Mouse (Mus musculus): ENCODE results near the gene Arid5a. TPM values are rescaled to one million over a fixed set of nuclear protein-coding genes. Genes with fewer than 3 reads are reported as not detected.
A peak's percentile ranks its signal among the peaks of the same experiment; 100 is the strongest.

Gene Arid5a
- polyA plus RNA-seq (2014; fragmentation: Nextera tagmentation; extraction: Ambion mirVana) = 2.7 and 2.9 TPM in 2 replicates

DNA sequence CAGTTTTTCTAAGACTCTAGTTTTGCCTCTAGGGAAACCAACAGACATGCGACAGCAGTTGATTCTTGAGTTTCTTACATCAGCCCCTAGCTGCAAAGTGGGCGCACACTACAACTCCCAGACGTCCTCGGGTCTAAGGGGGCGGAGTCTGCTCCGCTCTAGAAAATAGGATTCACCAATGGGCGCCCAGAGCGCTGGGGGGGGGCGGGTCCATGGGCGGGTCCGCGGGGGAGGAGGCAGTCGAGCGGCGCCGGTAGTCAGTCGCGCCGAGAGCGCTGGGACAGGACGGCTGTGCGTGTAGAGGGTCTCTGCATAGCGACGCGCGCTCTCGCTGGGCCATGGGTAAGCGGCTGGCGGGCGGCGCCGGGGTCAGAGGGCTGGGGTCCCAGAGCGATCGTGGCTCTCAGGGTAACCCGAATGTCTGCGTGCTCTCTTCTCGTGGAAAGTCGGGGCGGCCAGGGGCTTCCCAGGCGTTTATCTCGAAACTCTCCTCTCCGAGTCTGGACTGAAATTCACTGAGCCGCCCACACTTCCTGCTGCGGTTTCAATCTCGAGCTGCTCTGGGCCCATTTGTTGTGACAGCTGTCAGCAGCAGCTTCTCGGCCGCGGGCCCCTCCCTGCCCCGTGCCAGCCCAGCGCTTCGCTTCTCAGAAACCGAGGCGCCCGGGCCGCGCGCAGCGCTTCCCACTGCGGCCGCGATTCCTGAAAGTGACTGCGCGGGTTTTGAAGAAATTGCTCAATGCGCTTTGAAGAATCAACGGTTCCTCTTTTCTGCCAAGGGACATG is at the start of gene Arid5a:
Gene Arid5a, plus strand, starts transcription at position 239 of the 786 bp plus-strand sequence.
- H3K4me3 ChIP-seq (ENCODE audit: low read depth, low read length) = peak within 1 kb of the TSS; percentile 58
- H3K9me3 ChIP-seq (ENCODE audit: control insufficient read depth, low read depth, low read length) = no peaks in the 10 kb centered on the region
- WGBS = under 1% methylated on average over 63 of the region's 65 CpGs
- ATAC-seq (ENCODE audit: insufficient number of reproducible peaks, insufficient read depth, low FRiP score, low read depth) = peak; percentile 89
- H3K4me1 ChIP-seq (ENCODE audit: control insufficient read depth, insufficient read depth, low read length) = peaks cover 9% of the 10 kb centered on the region
- H3K27me3 ChIP-seq (ENCODE audit: control insufficient read depth, insufficient read depth, low read length) = 0 out of 2 replicates have a peak, but pooled peaks cover 3% of the 10 kb centered on the region
- H3K36me3 ChIP-seq (ENCODE audit: control insufficient read depth, insufficient read depth, low read length) = no peaks in the 10 kb centered on the region
- peak within 1 kb of the TSS; percentile 52 for H3K9ac ChIP-seq (replicated peaks; ENCODE audit: low read depth, low read length)
- H3K4me2 ChIP-seq (replicated peaks; ENCODE audit: low read depth, low read length) = peak within 1 kb of the TSS; percentile 95
- 0 out of 2 replicates have a peak within 1 kb of the TSS, but pooled peaks have one; percentile 6 for H3K27ac ChIP-seq (ENCODE audit: low read length)

DNA sequence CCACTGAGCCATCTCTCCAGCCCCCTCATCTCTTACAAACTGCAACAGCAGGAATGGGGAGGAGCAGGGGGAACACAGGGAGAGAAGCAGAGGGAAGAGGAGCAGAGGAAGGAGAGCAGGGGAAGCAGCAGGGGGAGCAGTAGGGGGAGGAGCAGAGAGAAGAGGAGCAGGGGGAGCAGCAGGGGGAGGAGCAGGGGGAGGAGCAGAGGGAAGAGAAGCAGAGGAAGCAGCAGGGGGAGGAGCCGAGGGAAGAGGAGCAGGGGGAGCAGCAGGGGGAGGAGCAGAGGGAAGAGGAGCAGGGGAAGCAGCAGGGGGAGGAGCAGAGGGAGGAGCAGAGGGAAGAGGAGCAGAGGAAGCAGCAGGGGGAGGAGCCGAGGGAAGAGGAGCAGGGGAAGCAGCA is 48.9 kb upstream of the Arid5a start:
- H3K4me2 ChIP-seq (replicated peaks; ENCODE audit: low read depth, low read length) = no peak overlapping the region
- H3K4me3 ChIP-seq (ENCODE audit: low read depth, low read length) = no peak overlapping the region
- H3K27me3 ChIP-seq (ENCODE audit: control insufficient read depth, insufficient read depth, low read length) = no peaks in the 10 kb centered on the region; the same call in 1 of the 2 replicates
- WGBS = 63% methylated on average over 2 of the region's 2 CpGs
- H3K9me3 ChIP-seq (ENCODE audit: control insufficient read depth, low read depth, low read length) = peaks cover 7% of the 10 kb centered on the region; the same call in 1 of the 2 replicates
- H3K4me1 ChIP-seq (ENCODE audit: control insufficient read depth, insufficient read depth, low read length) = no peaks in the 10 kb centered on the region
- ATAC-seq (ENCODE audit: insufficient number of reproducible peaks, insufficient read depth, low FRiP score, low read depth) = no peak
- no peaks in the 10 kb centered on the region for H3K36me3 ChIP-seq (ENCODE audit: control insufficient read depth, insufficient read depth, low read length)
- H3K27ac ChIP-seq (ENCODE audit: low read length) = no peak overlapping the region
- H3K9ac ChIP-seq (replicated peaks; ENCODE audit: low read depth, low read length) = no peak overlapping the region

DNA sequence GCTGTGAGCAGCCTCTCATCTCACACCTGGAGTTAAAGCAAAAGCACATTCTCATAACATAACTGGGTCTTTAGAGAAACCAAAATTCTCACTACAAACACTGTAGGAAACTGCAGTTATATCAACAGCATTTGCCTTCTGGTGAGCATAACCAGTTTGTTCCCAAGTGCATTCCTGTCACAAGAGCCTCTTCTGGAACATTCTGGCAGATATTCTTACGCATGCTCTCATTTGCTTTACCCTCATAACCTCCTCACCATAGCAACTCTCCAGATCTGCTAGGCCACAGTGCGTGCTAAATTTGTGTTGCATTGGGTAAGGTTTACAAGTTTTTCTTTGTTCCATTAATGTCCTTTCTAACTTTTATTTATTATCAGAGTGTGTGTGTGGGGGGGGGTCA is 48.3 kb upstream of the Arid5a start:
- H3K4me2 ChIP-seq (replicated peaks; ENCODE audit: low read depth, low read length) = no peak overlapping the region
- no peaks in the 10 kb centered on the region; the same call in 1 of the 2 replicates for H3K27me3 ChIP-seq (ENCODE audit: control insufficient read depth, insufficient read depth, low read length)
- no peak overlapping the region for H3K9ac ChIP-seq (replicated peaks; ENCODE audit: low read depth, low read length)
- no peak overlapping the region for H3K4me3 ChIP-seq (ENCODE audit: low read depth, low read length)
- H3K4me1 ChIP-seq (ENCODE audit: control insufficient read depth, insufficient read depth, low read length) = no peaks in the 10 kb centered on the region
- WGBS = 89% methylated on average over 2 of the region's 2 CpGs
- no peak overlapping the region for H3K27ac ChIP-seq (ENCODE audit: low read length)
- no peak for ATAC-seq (ENCODE audit: insufficient number of reproducible peaks, insufficient read depth, low FRiP score, low read depth)
- peaks cover 7% of the 10 kb centered on the region; the same call in 1 of the 2 replicates for H3K9me3 ChIP-seq (ENCODE audit: control insufficient read depth, low read depth, low read length)
- no peaks in the 10 kb centered on the region for H3K36me3 ChIP-seq (ENCODE audit: control insufficient read depth, insufficient read depth, low read length)

DNA sequence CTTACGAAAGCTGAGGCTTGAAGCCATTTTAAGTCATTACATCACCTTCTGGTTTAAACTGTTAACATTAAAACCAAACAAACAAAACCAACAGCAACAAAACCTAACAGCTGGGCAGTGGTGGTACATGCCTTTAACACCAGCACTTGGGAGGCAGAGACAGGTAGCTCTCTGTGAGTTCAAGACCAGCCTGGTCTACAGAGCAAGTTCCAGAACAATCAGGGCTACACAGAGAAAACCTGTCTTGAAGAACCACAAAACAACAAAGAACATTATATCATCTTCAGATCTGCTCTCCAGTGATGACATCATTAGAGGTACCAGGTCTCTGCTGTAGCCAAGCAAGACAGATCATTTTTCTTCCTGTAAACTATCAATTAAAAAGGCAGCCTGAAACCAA is 47.1 kb upstream of the Arid5a start:
- Histone ChIP-seq H3K36me3 (ENCODE audit: control insufficient read depth, insufficient read depth, low read length) (no peaks in the 10 kb centered on the region), H3K27ac (ENCODE audit: low read length) (no peak overlapping the region), H3K4me2 (replicated peaks; ENCODE audit: low read depth, low read length) (no peak overlapping the region), H3K27me3 (ENCODE audit: control insufficient read depth, insufficient read depth, low read length) (no peaks in the 10 kb centered on the region; the same call in 1 of the 2 replicates), H3K4me1 (ENCODE audit: control insufficient read depth, insufficient read depth, low read length) (no peaks in the 10 kb centered on the region), H3K4me3 (ENCODE audit: low read depth, low read length) (no peak overlapping the region), H3K9ac (replicated peaks; ENCODE audit: low read depth, low read length) (no peak overlapping the region), H3K9me3 (ENCODE audit: control insufficient read depth, low read depth, low read length) (peaks cover 7% of the 10 kb centered on the region; the same call in 1 of the 2 replicates)
- WGBS = 84% methylated on average over 1 of the region's 1 CpGs
- no peak for ATAC-seq (ENCODE audit: insufficient number of reproducible peaks, insufficient read depth, low FRiP score, low read depth)

DNA sequence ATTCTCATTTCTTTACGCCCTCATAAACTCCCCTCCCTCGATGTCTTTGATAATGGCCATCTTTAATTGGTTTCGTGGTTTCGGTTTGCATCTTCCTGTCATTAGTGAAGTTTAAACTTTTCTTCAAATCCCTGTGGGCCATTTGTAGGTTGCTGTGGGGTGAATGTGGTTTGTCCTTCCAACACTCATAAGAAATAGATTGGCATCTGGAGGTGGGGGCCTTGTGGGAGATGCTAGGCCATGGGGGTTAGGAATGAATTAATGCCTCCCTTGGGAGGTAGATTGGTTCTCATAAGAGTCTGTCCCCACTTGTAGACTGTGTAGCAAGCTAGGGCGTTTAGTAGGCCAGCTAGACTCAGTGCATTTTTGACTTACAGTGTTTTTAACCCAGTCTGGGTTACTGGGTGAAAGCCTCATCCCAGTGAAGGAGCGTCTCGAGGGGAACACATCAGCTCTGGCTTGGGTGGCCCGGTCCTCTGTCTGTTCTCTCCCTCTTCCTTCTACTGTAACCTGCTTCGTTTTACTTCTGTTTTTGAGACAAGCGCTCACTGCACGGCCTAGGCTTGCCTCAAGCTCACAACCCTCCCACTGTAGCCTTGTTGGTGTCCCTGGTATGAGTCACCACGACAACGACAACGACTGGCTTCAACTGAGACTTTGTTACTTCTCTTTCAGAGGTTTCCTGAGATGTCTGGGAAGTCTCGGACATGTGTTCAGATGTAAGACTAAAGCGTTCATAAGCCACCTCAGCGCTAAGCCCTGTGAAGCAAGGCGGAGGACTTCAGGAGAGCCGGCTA is 45.6 kb upstream of the Arid5a start:
- Histone ChIP-seq H3K9ac (replicated peaks; ENCODE audit: low read depth, low read length) (no peak overlapping the region), H3K4me1 (ENCODE audit: control insufficient read depth, insufficient read depth, low read length) (no peaks in the 10 kb centered on the region), H3K9me3 (ENCODE audit: control insufficient read depth, low read depth, low read length) (peaks cover 3% of the 10 kb centered on the region; the same call in 1 of the 2 replicates), H3K27me3 (ENCODE audit: control insufficient read depth, insufficient read depth, low read length) (no peaks in the 10 kb centered on the region), H3K36me3 (ENCODE audit: control insufficient read depth, insufficient read depth, low read length) (no peaks in the 10 kb centered on the region), H3K27ac (ENCODE audit: low read length) (no peak overlapping the region), H3K4me3 (ENCODE audit: low read depth, low read length) (no peak overlapping the region), H3K4me2 (replicated peaks; ENCODE audit: low read depth, low read length) (no peak overlapping the region)
- 80% methylated on average over 19 of the region's 19 CpGs for WGBS
- ATAC-seq (ENCODE audit: insufficient number of reproducible peaks, insufficient read depth, low FRiP score, low read depth) = no peak

DNA sequence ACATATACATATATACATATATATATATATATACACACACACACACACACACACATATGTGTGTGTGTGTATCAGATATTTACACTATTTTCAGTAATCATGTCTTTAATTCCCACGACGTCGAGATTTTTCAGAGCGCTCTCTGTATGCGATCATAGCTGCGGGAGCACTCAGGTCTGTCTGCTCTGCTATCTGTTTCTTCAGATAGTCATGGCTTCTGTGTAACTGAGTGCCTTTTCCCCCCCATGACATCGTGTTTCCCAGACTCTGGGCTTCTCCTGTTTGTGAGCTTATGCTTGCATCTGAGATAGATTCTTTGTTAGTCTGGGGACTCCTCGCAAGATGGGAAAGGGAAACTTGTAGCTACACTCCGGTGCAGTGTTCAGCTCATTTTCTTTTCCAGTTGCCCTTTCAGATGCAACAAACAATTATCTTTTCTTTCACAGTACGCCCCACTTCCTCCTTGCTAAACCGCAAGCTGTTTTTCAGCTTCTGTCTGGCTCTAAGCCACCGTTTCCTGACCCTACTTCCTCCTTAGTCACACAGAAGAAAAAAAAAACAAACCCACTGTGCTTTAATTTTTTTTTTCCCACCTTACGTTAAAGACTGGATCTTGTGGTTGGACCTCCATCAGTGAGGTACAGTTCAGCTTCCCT is 43.6 kb upstream of the Arid5a start:
- no peak overlapping the region for H3K4me2 ChIP-seq (replicated peaks; ENCODE audit: low read depth, low read length)
- no peak overlapping the region for H3K9ac ChIP-seq (replicated peaks; ENCODE audit: low read depth, low read length)
- no peaks in the 10 kb centered on the region for H3K36me3 ChIP-seq (ENCODE audit: control insufficient read depth, insufficient read depth, low read length)
- no peaks in the 10 kb centered on the region for H3K4me1 ChIP-seq (ENCODE audit: control insufficient read depth, insufficient read depth, low read length)
- ATAC-seq (ENCODE audit: insufficient number of reproducible peaks, insufficient read depth, low FRiP score, low read depth) = no peak
- H3K4me3 ChIP-seq (ENCODE audit: low read depth, low read length) = no peak overlapping the region
- H3K27ac ChIP-seq (ENCODE audit: low read length) = peak overlapping the region; percentile 59; the same call in 1 of the 2 replicates
- 59% methylated on average over 13 of the region's 13 CpGs for WGBS
- H3K27me3 ChIP-seq (ENCODE audit: control insufficient read depth, insufficient read depth, low read length) = no peaks in the 10 kb centered on the region
- H3K9me3 ChIP-seq (ENCODE audit: control insufficient read depth, low read depth, low read length) = peaks cover 3% of the 10 kb centered on the region; the same call in 1 of the 2 replicates

DNA sequence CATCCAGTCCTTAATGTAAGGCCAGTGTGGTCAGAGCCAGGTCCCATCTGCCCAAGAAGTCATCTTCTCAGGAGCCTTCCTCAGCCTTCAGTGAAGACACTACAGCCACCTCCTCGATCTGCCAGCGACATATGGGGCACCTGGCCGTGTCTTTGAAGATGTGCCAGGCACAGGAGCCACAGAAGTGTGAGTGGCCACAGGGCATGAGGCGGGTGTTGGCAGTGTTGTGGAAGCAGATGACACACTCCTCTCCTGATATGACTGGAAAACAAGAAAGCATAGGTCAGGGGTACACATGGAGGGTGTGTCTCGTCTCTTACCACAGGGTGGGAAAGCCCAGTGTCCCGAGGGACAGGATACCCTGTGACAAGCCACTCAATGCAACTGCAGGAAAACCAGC is 41.2 kb upstream of the Arid5a start:
- no peak overlapping the region for H3K9ac ChIP-seq (replicated peaks; ENCODE audit: low read depth, low read length)
- no peaks in the 10 kb centered on the region for H3K36me3 ChIP-seq (ENCODE audit: control insufficient read depth, insufficient read depth, low read length)
- WGBS = 78% methylated on average over 6 of the region's 6 CpGs
- H3K4me3 ChIP-seq (ENCODE audit: low read depth, low read length) = no peak overlapping the region
- H3K27ac ChIP-seq (ENCODE audit: low read length) = no peak overlapping the region
- H3K27me3 ChIP-seq (ENCODE audit: control insufficient read depth, insufficient read depth, low read length) = no peaks in the 10 kb centered on the region
- H3K9me3 ChIP-seq (ENCODE audit: control insufficient read depth, low read depth, low read length) = no peaks in the 10 kb centered on the region
- H3K4me2 ChIP-seq (replicated peaks; ENCODE audit: low read depth, low read length) = no peak overlapping the region
- ATAC-seq (ENCODE audit: insufficient number of reproducible peaks, insufficient read depth, low FRiP score, low read depth) = no peak
- peaks cover 16% of the 10 kb centered on the region for H3K4me1 ChIP-seq (ENCODE audit: control insufficient read depth, insufficient read depth, low read length)

DNA sequence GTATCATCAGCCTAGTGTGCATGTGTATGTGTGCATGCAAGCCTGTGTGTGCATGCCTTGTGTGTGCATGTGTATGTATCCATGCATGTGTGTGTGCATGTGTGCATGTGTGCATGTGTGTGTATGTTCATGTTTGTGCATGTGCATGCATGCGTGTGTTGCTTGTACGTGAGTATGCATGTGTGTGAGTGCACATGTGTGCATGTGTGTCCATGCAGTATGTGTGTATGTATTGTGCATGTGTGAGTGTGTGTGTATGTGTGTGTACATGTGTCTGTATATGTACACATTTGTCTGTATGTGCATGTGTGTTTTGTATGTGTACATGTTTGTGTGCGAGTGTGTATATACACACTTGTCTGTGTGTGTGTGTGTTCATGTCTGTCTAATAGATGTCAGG is 39.9 kb upstream of the Arid5a start:
- WGBS = 96% methylated on average over 3 of the region's 3 CpGs

More for the DNA sequence above, 39.9 kb upstream of the Arid5a start:
- H3K4me3 ChIP-seq (ENCODE audit: low read depth, low read length) = no peak overlapping the region
- H3K4me1 ChIP-seq (ENCODE audit: control insufficient read depth, insufficient read depth, low read length) = peaks cover 22% of the 10 kb centered on the region
- no peaks in the 10 kb centered on the region for H3K9me3 ChIP-seq (ENCODE audit: control insufficient read depth, low read depth, low read length)
- H3K27ac ChIP-seq (ENCODE audit: low read length) = no peak overlapping the region
- ATAC-seq (ENCODE audit: insufficient number of reproducible peaks, insufficient read depth, low FRiP score, low read depth) = no peak
- H3K36me3 ChIP-seq (ENCODE audit: control insufficient read depth, insufficient read depth, low read length) = no peaks in the 10 kb centered on the region
- no peak overlapping the region for H3K9ac ChIP-seq (replicated peaks; ENCODE audit: low read depth, low read length)
- no peaks in the 10 kb centered on the region for H3K27me3 ChIP-seq (ENCODE audit: control insufficient read depth, insufficient read depth, low read length)
- H3K4me2 ChIP-seq (replicated peaks; ENCODE audit: low read depth, low read length) = no peak overlapping the region
